Mouse (Mus musculus) myocyte (in vitro differentiated cells): Measurements from ENCODE around the gene Zfp365. TPM values are rescaled to one million over a fixed set of nuclear protein-coding genes. Genes with fewer than 3 reads are reported as not detected.

ENCODE experiments used
- H3K27me3 ChIP-seq: one replicate; pipeline ENCODE4 v1.6.1; 2011; ENCODE audit not compliant: control insufficient read depth, insufficient read depth, insufficient read length
- H3K36me3 ChIP-seq: one replicate; pipeline ENCODE4 v1.6.1; 2011; ENCODE audit not compliant: control insufficient read depth, insufficient read depth
- H3K4me2 ChIP-seq: one replicate; pipeline ENCODE4 v1.6.1; 2011; ENCODE audit warnings: low read depth, control low read depth
- H3K4me3 ChIP-seq: one replicate; pipeline ENCODE4 v1.5.1; 2011; ENCODE audit warnings: mild to moderate bottlenecking, control low read depth, moderate library complexity
- H3K79me2 ChIP-seq: one replicate; pipeline ENCODE4 v1.6.1; 2011; ENCODE audit not compliant: control insufficient read depth, insufficient read depth
- H3ac ChIP-seq: one replicate; pipeline ENCODE4 v1.6.1; 2011; ENCODE audit not compliant: control insufficient read depth, insufficient read length
- CEBPB ChIP-seq: IDR thresholded peaks from 2 replicates; pipeline ENCODE4 v1.6.1; 2011; ENCODE audit warnings: mild to moderate bottlenecking, moderate library complexity; ENCODE audit not compliant: poor library complexity, insufficient read depth, severe bottlenecking
- E2F4 ChIP-seq: IDR thresholded peaks from one replicate; pipeline ENCODE4 v1.6.1; 2011; ENCODE audit warnings: mild to moderate bottlenecking, control low read depth, moderate library complexity; ENCODE audit not compliant: insufficient read depth
- MAX ChIP-seq: IDR thresholded peaks from one replicate; pipeline ENCODE4 v1.6.1; 2011; ENCODE audit warnings: low read depth, mild to moderate bottlenecking, control low read depth
- MYOD1 ChIP-seq, 3 experiments: IDR thresholded peaks; one replicate each; pipeline ENCODE4 v1.6.1; 2011; ENCODE audit warnings: control low read depth in 2 of 3, low read depth in 2 of 3, mild to moderate bottlenecking in 2 of 3, moderate library complexity in 1 of 3; ENCODE audit not compliant: insufficient read length in 2 of 3, control insufficient read depth in 1 of 3
- MYOG ChIP-seq, 3 experiments: IDR thresholded peaks; one replicate each; pipeline ENCODE4 v1.6.1; 2011; ENCODE audit warnings: control low read depth in 2 of 3, low read depth in 2 of 3, mild to moderate bottlenecking in 2 of 3; ENCODE audit not compliant: insufficient read length in 2 of 3, control insufficient read depth in 1 of 3, insufficient read depth in 1 of 3
- POLR2A ChIP-seq: IDR thresholded peaks from one replicate; pipeline ENCODE4 v1.6.1; 2011; ENCODE audit warnings: low read depth, mild to moderate bottlenecking, control low read depth, moderate library complexity; ENCODE audit not compliant: insufficient read length
- POLR2AphosphoS2 ChIP-seq: IDR thresholded peaks from one replicate; pipeline ENCODE4 v1.6.1; 2011; ENCODE audit warnings: low read depth, control low read depth; ENCODE audit not compliant: insufficient read length
- REST ChIP-seq: IDR thresholded peaks from one replicate; pipeline ENCODE4 v1.6.1; 2011; ENCODE audit warnings: mild to moderate bottlenecking, control low read depth, moderate library complexity; ENCODE audit not compliant: insufficient read depth, insufficient read length
- SRF ChIP-seq: IDR thresholded peaks from one replicate; pipeline ENCODE4 v1.6.1; 2011; ENCODE audit warnings: low read depth; ENCODE audit not compliant: control insufficient read depth, insufficient read length
- TCF12 ChIP-seq: IDR thresholded peaks from one replicate; pipeline ENCODE4 v1.6.1; 2011; ENCODE audit warnings: mild to moderate bottlenecking, control low read depth; ENCODE audit not compliant: poor library complexity, insufficient read depth, severe bottlenecking
- TCF3 ChIP-seq: IDR thresholded peaks from one replicate; pipeline ENCODE4 v1.6.1; 2011; ENCODE audit warnings: low read depth, control low read depth; ENCODE audit not compliant: insufficient read length
- USF1 ChIP-seq: IDR thresholded peaks from one replicate; pipeline ENCODE4 v1.6.1; 2011; ENCODE audit warnings: low read depth, mild to moderate bottlenecking, control low read depth, moderate library complexity
- polyA plus RNA-seq: library from polyadenylated mRNA; unstranded; fragments of >200 nt; fragmentation: generic; extraction: Trizol; gene quantifications from one replicate; pipeline ENCODE4 v1.2.1, GENCODE M21; 2012; ENCODE audit warnings: missing spikeins

Gene Zfp365
- 11.1 TPM for polyA plus RNA-seq

DNA sequence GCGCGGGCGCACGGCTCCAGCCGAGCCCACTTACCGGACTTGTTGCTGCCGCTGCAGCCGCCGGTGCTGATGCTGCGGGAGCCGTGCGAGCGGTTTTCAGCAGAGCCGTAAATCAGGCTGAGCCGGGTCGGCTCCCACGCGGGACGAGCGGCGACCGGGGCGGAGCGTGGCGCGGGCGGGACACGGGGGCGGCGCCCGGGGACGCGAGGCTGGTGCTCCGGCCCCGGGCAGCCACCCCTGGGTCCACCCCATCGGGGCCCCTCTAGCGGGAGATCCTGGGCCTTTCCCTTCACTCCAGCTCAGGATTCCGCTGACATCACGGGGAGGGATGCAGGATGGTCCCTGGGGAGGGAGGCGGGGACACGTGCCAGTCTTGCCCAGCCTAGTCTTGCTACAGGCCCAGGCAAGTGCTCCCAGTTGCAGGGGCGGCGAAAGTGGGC lies at the start of gene Zfp365:
Zfp365 (minus strand) TSS at position 326 of the 440 bp plus-strand sequence.
- Histone ChIP-seq H3K4me2 (peak within 1 kb of the TSS; percentile 87), H3K27me3 (no peaks in the 10 kb centered on the region), H3K4me3 (peak within 1 kb of the TSS; percentile 56), H3K79me2 (peaks cover 9% of the 10 kb centered on the region), H3K36me3 (peaks cover 7% of the 10 kb centered on the region), H3ac (peak within 1 kb of the TSS; percentile 27)
- no peak for TF ChIP-seq MYOD1 (IDR thresholded peaks at IDR 0.05; ENCODE audit: control insufficient read depth in 1 of 3, insufficient read length in 2 of 3, low read depth in 2 of 3)
- no peak for TF ChIP-seq SRF
- no peak for TF ChIP-seq MAX
- TF ChIP-seq POLR2A = peak; percentile 55
- TF ChIP-seq REST = no peak
- TF ChIP-seq MYOG (IDR thresholded peaks at IDR 0.05; ENCODE audit: control insufficient read depth in 1 of 3, insufficient read depth in 1 of 3, insufficient read length in 2 of 3, low read depth in 2 of 3) = no peak
- no peak for TF ChIP-seq E2F4
- 0 out of 2 replicates have a peak, but pooled peaks have one; percentile 23 for TF ChIP-seq CEBPB
- TF ChIP-seq TCF12 = no peak
- TF ChIP-seq USF1 = peak; percentile 76
- no peak for TF ChIP-seq TCF3
- no peak for TF ChIP-seq POLR2AphosphoS2

DNA sequence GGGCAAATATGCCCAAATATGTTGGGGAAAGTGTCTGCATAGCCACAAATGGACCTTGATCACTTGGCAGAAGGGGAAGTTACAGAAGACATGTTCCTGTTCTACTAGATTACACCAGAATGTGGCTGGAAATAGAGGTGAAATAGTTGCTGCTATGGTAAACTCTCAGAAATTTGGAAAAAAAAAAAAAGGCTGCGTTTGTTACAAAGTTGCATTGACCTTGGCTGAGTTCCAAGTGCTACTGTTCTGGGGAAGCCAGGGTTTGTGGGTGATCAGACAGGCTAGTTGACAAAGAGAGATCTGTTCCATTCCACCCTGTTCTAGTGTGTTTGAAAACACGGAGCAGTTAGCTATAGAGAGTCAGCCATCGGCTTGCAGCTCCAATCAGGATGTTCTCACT lies 47.5 kb upstream of the Zfp365 start:
- Histone ChIP-seq H3K4me3 (no peak overlapping the region), H3K27me3 (no peaks in the 10 kb centered on the region), H3ac (no peak overlapping the region), H3K79me2 (no peaks in the 10 kb centered on the region), H3K36me3 (no peaks in the 10 kb centered on the region), H3K4me2 (no peak overlapping the region)
- TF ChIP-seq USF1 = no peak
- TF ChIP-seq MAX = no peak
- TF ChIP-seq TCF12 = no peak
- TF ChIP-seq POLR2AphosphoS2 = no peak
- TF ChIP-seq SRF = no peak
- TF ChIP-seq MYOD1 (IDR thresholded peaks at IDR 0.05; ENCODE audit: control insufficient read depth in 1 of 3, insufficient read length in 2 of 3, low read depth in 2 of 3) = no peak
- no peak for TF ChIP-seq POLR2A
- TF ChIP-seq MYOG (IDR thresholded peaks at IDR 0.05; ENCODE audit: control insufficient read depth in 1 of 3, insufficient read depth in 1 of 3, insufficient read length in 2 of 3, low read depth in 2 of 3) = no peak
- TF ChIP-seq TCF3 = no peak
- no peak for TF ChIP-seq E2F4
- no peak for TF ChIP-seq CEBPB
- no peak for TF ChIP-seq REST

DNA sequence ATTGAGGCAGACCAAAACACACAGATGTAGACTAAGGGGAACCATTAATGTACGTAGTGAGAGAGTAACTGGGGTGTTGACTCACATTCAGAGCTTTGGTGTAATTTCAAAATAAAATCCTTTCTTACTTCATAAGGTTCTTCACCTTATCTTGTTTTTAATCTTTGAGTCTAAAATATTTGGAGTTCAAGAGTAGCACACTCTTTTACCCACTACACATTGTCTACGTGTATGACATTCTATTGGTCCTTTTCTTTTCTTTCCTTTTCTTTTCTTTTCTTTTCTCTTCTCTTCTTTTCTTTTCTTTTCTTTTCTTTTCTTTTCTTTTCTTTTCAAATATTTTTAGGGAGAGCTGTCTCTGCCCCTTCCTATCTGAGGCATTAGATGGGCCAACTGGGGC lies 43.5 kb upstream of the Zfp365 start:
- Histone ChIP-seq H3K4me2 (no peak overlapping the region), H3K27me3 (no peaks in the 10 kb centered on the region), H3K79me2 (no peaks in the 10 kb centered on the region), H3K36me3 (no peaks in the 10 kb centered on the region), H3K4me3 (no peak overlapping the region), H3ac (no peak overlapping the region)
- no peak for TF ChIP-seq REST
- TF ChIP-seq CEBPB = no peak
- no peak for TF ChIP-seq POLR2A
- no peak for TF ChIP-seq USF1
- TF ChIP-seq POLR2AphosphoS2 = no peak

DNA sequence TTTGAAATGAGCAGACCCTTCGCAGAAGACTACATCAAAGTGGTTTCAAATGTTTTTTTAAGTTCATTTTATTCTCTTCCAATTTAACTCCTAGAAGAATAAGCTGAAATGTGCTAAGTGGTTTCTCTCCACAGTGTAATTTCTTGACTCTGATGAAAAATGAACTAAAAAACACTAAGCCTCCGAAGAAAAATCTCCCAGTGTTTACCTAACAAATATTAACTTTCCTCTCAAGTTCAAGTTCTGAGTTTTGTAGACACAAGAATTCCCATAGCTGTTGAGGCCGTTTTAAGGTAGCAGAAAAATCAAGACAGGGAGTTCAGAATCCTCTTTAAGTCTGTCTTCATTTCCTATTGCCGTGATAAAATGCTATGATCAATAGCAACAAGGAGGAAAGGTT lies 39.2 kb upstream of the Zfp365 start:
- H3K27me3 ChIP-seq = no peaks in the 10 kb centered on the region
- no peaks in the 10 kb centered on the region for H3K79me2 ChIP-seq
- H3K4me3 ChIP-seq = no peak overlapping the region
- no peak overlapping the region for H3ac ChIP-seq
- no peak overlapping the region for H3K4me2 ChIP-seq
- no peaks in the 10 kb centered on the region for H3K36me3 ChIP-seq
- no peak for TF ChIP-seq REST
- no peak for TF ChIP-seq TCF12
- no peak for TF ChIP-seq TCF3
- TF ChIP-seq MAX = no peak
- no peak for TF ChIP-seq POLR2A
- no peak for TF ChIP-seq CEBPB
- TF ChIP-seq USF1 = no peak
- no peak for TF ChIP-seq MYOG (IDR thresholded peaks at IDR 0.05; ENCODE audit: control insufficient read depth in 1 of 3, insufficient read depth in 1 of 3, insufficient read length in 2 of 3, low read depth in 2 of 3)
- no peak for TF ChIP-seq POLR2AphosphoS2
- no peak for TF ChIP-seq MYOD1 (IDR thresholded peaks at IDR 0.05; ENCODE audit: control insufficient read depth in 1 of 3, insufficient read length in 2 of 3, low read depth in 2 of 3)
- TF ChIP-seq SRF = no peak
- no peak for TF ChIP-seq E2F4
